Mouse (Mus musculus): Measurements from ENCODE around the gene Tubg1. TPM values are rescaled to one million over a fixed set of nuclear protein-coding genes. Genes with fewer than 3 reads are reported as not detected.

Gene Tubg1
- polyA plus RNA-seq, 1 experiment from 2014 or later = 91.0 TPM

DNA sequence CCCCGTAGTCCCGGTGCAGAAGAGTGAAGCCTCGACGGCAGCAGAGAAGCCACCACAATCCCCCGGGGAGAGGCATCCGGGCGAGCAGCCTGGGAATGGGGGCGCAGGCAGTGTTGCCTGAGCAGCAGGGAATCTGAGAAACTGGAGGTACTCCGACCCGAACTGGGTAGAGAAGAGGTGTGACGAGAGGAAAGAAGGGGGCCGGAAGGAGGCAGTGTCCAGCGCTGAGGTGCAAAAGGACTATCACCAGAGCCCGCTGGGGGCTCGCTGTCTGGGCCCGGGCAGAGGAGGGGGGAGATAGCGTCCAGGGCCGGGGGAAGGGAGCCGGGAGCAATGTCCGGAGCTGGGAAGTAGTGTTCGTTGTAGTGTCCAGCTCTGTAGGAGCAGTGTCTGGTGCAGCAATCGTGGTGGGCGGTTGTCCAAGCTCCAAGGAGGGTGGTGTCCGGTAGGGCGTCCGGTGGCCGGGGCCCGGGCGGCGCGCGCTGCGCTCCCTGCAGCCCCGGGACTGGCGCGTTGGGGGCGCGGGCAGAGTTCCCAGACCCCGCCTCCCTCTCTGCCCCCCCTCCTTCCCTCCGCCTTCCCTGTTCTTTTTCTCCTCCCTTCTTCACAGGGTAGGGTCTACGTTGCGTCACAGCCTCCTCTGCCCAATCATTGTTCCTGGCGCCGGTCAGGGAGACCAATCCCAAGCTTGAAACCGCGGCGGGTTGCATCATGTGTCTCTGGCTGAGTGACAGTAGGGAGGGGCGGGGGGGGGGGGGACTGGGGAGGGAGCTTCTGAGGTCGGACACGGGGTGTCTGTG is 51.3 kb downstream of the Tubg1 start, which contains the start of gene Plekhh3:
Gene Plekhh3, minus strand, starts transcription at position 541 of the 800 bp plus-strand sequence.
- Histone ChIP-seq H3K27me3 (peaks cover 70% of the 10 kb centered on the region), H3K4me3 (replicated peaks) (peak within 1 kb of the TSS; percentile 62), H3K4me2 (replicated peaks) (peak within 1 kb of the TSS; percentile 91), H3K9me3 (no peaks in the 10 kb centered on the region), H3K36me3 (peaks cover 16% of the 10 kb centered on the region), H3K4me1 (replicated peaks) (peaks cover 69% of the 10 kb centered on the region), H3K9ac (replicated peaks) (peak within 1 kb of the TSS; percentile 79), H3K27ac (peak within 1 kb of the TSS; percentile 84)
- under 1% methylated on average over 49 of the region's 50 CpGs for WGBS
- ATAC-seq = peak; percentile 93

DNA sequence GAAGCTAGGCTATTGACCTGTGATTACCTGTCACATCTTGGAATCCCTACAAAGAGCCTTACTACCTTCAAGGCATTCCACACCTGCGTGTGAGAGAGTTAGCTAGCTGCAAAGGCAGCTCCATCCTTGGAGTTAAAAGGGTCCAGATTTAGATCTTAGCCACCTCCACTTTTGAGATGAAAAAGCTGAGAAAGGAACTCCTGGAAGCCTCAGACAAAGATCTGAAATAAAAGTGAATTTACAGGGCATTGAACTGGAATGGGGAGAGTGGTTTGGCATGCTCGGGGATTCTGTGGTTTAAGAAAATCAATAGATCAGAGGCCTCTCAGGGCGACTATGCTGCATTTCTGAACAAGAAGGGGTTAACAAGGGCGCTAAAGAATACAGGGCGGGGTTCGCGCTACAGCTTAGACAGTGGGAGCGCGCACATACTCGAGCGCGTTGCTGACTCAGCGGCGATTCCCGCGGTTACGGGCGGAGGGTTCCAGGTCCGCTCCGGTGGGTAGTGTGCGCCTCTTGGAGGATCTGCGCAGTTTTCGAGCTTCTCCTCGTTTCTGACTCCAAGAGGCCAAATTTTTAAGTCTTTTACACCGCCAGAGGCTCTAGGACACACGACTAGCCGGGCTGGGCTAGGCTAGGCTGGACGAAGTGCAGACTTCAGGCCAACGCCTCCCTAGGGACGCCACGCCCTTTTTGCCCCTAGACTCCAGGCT is 52.1 kb downstream of the Tubg1 start:
- Histone ChIP-seq H3K4me1 (replicated peaks) (peaks cover 78% of the 10 kb centered on the region), H3K4me2 (replicated peaks) (peak overlapping the region; percentile 64), H3K27me3 (peaks cover 70% of the 10 kb centered on the region), H3K27ac (peak overlapping the region; percentile 84), H3K36me3 (peaks cover 10% of the 10 kb centered on the region), H3K4me3 (replicated peaks) (peak overlapping the region; percentile 46), H3K9ac (replicated peaks) (peak overlapping the region; percentile 58), H3K9me3 (no peaks in the 10 kb centered on the region)
- ATAC-seq = peak; percentile 35
- under 1% methylated on average over 31 of the region's 31 CpGs for WGBS

DNA sequence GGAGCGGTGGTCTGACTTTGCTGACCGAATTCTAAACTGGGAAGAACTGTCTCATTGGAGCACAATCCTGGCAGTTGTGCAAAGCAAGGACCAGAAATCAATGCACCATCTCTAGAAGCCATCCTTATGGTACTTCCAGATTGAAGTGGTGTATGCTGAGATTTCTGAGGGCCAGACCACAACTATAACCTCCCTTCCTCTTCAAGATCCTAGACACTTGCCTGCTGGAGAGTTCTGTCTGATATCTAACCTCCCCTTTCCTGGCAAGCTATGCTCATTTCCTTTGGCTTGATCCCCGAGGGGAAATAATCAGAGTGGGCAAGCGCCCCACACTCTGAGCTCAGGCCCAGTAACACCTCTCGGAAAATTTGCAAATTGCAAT is 52.7 kb downstream of the Tubg1 start:
- H3K27ac ChIP-seq = peak overlapping the region; percentile 84
- ATAC-seq = no peak
- H3K4me1 ChIP-seq (replicated peaks) = peaks cover 83% of the 10 kb centered on the region
- 4% methylated on average over 5 of the region's 5 CpGs for WGBS
- H3K4me2 ChIP-seq (replicated peaks) = peak overlapping the region; percentile 64
- H3K4me3 ChIP-seq (replicated peaks) = peak overlapping the region; percentile 46
- peaks cover 5% of the 10 kb centered on the region for H3K36me3 ChIP-seq
- H3K9me3 ChIP-seq = no peaks in the 10 kb centered on the region
- peak overlapping the region; percentile 58 for H3K9ac ChIP-seq (replicated peaks)
- H3K27me3 ChIP-seq = peaks cover 70% of the 10 kb centered on the region

DNA sequence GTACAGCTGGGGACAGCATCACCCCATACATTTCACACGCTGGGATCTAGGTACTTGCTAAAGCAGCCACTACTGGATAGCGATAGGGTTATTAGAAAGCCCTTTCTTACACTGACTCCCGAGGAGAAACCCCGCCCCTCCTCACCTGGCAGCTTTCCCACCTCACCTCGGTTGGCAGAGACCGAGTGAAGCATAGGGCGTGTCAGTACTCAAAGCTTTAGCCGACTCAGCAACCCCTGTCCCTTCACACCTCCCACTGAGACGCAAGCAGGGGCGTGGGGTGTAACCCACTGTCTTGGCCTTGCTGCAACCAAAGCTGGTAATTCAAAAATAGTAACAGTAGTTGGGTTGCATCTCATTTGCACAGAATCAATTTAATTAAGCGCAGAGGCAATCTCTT is 53.4 kb downstream of the Tubg1 start:
- no peaks in the 10 kb centered on the region for H3K9me3 ChIP-seq
- H3K27me3 ChIP-seq = peaks cover 70% of the 10 kb centered on the region
- no peak overlapping the region for H3K9ac ChIP-seq (replicated peaks)
- no peaks in the 10 kb centered on the region for H3K36me3 ChIP-seq
- peaks cover 87% of the 10 kb centered on the region for H3K4me1 ChIP-seq (replicated peaks)
- H3K27ac ChIP-seq = no peak overlapping the region
- H3K4me2 ChIP-seq (replicated peaks) = peak overlapping the region; percentile 63
- no peak for ATAC-seq
- WGBS = 4% methylated on average over 11 of the region's 11 CpGs
- peak overlapping the region; percentile 36; the same call in 1 of the 2 replicates for H3K4me3 ChIP-seq (replicated peaks)

- Histone ChIP-seq H3K4me2 (replicated peaks) (peak overlapping the region; percentile 63), H3K27ac (peak overlapping the region; percentile 74), H3K4me1 (replicated peaks) (peaks cover 86% of the 10 kb centered on the region), H3K36me3 (no peaks in the 10 kb centered on the region), H3K27me3 (peaks cover 70% of the 10 kb centered on the region), H3K4me3 (replicated peaks) (peak overlapping the region; percentile 36), H3K9ac (replicated peaks) (peak overlapping the region; percentile 64), H3K9me3 (no peaks in the 10 kb centered on the region)
- under 1% methylated on average over 61 of the region's 61 CpGs for WGBS
- ATAC-seq = peak; percentile 67
Observed at GRCm38 (mm10) chr11:101173631-101174388, 54.1 kb downstream of the Tubg1 start.

GRCm38 (mm10) chr11:101174389-101174745 is 54.6 kb downstream of the Tubg1 start:
- H3K9me3 ChIP-seq = no peaks in the 10 kb centered on the region
- peaks cover 80% of the 10 kb centered on the region for H3K4me1 ChIP-seq (replicated peaks)
- H3K4me3 ChIP-seq (replicated peaks) = peak overlapping the region; percentile 36
- peak overlapping the region; percentile 74 for H3K27ac ChIP-seq
- H3K4me2 ChIP-seq (replicated peaks) = peak overlapping the region; percentile 63
- H3K27me3 ChIP-seq = peaks cover 70% of the 10 kb centered on the region
- ATAC-seq = no peak
- peak overlapping the region; percentile 64 for H3K9ac ChIP-seq (replicated peaks)
- 27% methylated on average over 9 of the region's 9 CpGs for WGBS
- H3K36me3 ChIP-seq = no peaks in the 10 kb centered on the region

DNA sequence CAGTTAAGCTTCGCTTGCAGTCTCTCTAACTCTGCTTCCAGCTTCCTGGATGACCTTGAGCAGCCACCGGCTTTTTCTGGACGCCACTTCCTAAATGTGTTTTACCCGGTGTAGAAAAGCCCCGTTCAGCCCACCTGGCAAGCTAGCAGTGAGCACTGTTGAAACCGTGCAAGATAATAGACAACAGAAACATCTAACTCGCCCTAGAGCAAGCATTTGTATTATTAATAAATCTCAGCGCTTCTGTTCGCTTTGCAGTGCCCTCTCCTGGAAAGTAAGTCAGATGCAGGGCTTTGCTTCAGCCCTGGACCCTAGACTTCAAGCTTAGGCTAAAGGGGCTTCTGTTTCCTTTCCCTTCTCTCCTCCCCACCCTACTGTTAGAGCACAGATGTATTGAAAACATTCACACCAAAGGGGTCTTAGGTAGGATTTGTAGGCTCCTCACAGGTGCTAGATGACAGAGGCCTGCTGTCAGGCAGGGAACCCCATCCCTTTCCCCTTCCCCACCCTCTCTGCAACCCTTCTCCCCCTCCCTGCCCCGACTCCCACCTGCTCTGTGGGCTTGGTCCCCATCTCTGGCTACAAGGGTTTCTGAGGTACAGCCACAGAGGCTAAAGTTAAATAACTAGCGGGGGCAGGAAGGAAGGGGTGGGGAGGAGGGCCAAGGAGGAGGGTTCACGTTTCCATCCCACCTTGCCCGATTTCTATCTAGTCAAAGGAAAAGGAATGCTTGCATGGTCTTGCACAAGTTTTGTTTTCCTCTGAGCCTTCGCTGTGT is 55.3 kb downstream of the Tubg1 start, which contains the start of gene Ccr10:
Gene Ccr10, minus strand, starts transcription at position 593 of the 778 bp plus-strand sequence.
- H3K4me1 ChIP-seq (replicated peaks) = peaks cover 74% of the 10 kb centered on the region
- peaks cover 68% of the 10 kb centered on the region for H3K27me3 ChIP-seq
- peak within 1 kb of the TSS; percentile 74 for H3K27ac ChIP-seq
- no peak for ATAC-seq
- H3K9me3 ChIP-seq = no peaks in the 10 kb centered on the region
- H3K4me2 ChIP-seq (replicated peaks) = peak within 1 kb of the TSS; percentile 63
- WGBS = 19% methylated on average over 14 of the region's 14 CpGs
- H3K4me3 ChIP-seq (replicated peaks) = peak within 1 kb of the TSS; percentile 39
- H3K36me3 ChIP-seq = no peaks in the 10 kb centered on the region
- peak within 1 kb of the TSS; percentile 64 for H3K9ac ChIP-seq (replicated peaks)

- H3K4me2 ChIP-seq (replicated peaks) = peak overlapping the region; percentile 57
- peaks cover 64% of the 10 kb centered on the region for H3K27me3 ChIP-seq
- H3K4me1 ChIP-seq (replicated peaks) = peaks cover 67% of the 10 kb centered on the region
- H3K9ac ChIP-seq (replicated peaks) = peak overlapping the region; percentile 60
- no peak overlapping the region for H3K27ac ChIP-seq
- WGBS = 10% methylated on average over 11 of the region's 11 CpGs
- no peaks in the 10 kb centered on the region for H3K9me3 ChIP-seq
- ATAC-seq = no peak
- H3K36me3 ChIP-seq = no peaks in the 10 kb centered on the region
- peak overlapping the region; percentile 39 for H3K4me3 ChIP-seq (replicated peaks)
Observed at GRCm38 (mm10) chr11:101175636-101176116, 55.9 kb downstream of the Tubg1 start.

Small RNAs within 50 kb of the gene (microRNA-seq; reads per million reads assigned to microRNA genes)
- not detected for gene Gm27626

Other genes starting within 250 kb of the Tubg1 start
- gene Stat3, start 180.4 kb upstream of the Tubg1 start, polyA plus RNA-seq (2015; fragmentation: Nextera tagmentation; extraction: Ambion mirVana) = 28.7 and 34.3 TPM in 2 replicates
- 28.3 and 30.4 TPM in 2 replicates for gene Cavin1, start 149.1 kb upstream of the Tubg1 start, polyA plus RNA-seq (2015; fragmentation: Nextera tagmentation; extraction: Ambion mirVana)
- gene Atp6v0a1, start 110.5 kb upstream of the Tubg1 start, polyA plus RNA-seq (2015; fragmentation: Nextera tagmentation; extraction: Ambion mirVana) = 87.6 and 90.8 TPM in 2 replicates
- 9.7 and 9.9 TPM in 2 replicates for gene Naglu, start 49.9 kb upstream of the Tubg1 start, polyA plus RNA-seq (2015; fragmentation: Nextera tagmentation; extraction: Ambion mirVana)
- 0.24 TPM in 1 of 2 replicates, not detected in the other for gene Hsd17b1, start 41.5 kb upstream of the Tubg1 start, polyA plus RNA-seq (2015; fragmentation: Nextera tagmentation; extraction: Ambion mirVana)
- gene Coasy, start 37.4 kb upstream of the Tubg1 start, polyA plus RNA-seq (2015; fragmentation: Nextera tagmentation; extraction: Ambion mirVana) = 47.1 and 52.8 TPM in 2 replicates
- 85.9 and 90.9 TPM in 2 replicates for gene Mlx, start 32.7 kb upstream of the Tubg1 start, polyA plus RNA-seq (2015; fragmentation: Nextera tagmentation; extraction: Ambion mirVana)
- gene Psmc3ip, start 24.5 kb upstream of the Tubg1 start, polyA plus RNA-seq (2015; fragmentation: Nextera tagmentation; extraction: Ambion mirVana) = 27.9 and 30.8 TPM in 2 replicates
- gene Retreg3, start within 50 bp of the Tubg1 start, polyA plus RNA-seq (2015; fragmentation: Nextera tagmentation; extraction: Ambion mirVana) = 21.8 and 28.5 TPM in 2 replicates
- 29.8 and 31.6 TPM in 2 replicates for gene Tubg2, start 36.0 kb downstream of the Tubg1 start, polyA plus RNA-seq (2015; fragmentation: Nextera tagmentation; extraction: Ambion mirVana)
- gene Cntnap1, start 50.6 kb downstream of the Tubg1 start, polyA plus RNA-seq (2015; fragmentation: Nextera tagmentation; extraction: Ambion mirVana) = 1.3 and 1.5 TPM in 2 replicates
- 7.3 and 8.1 TPM in 2 replicates for gene Plekhh3, start 51.4 kb downstream of the Tubg1 start, polyA plus RNA-seq (2015; fragmentation: Nextera tagmentation; extraction: Ambion mirVana)
- gene Ccr10, start 55.5 kb downstream of the Tubg1 start, polyA plus RNA-seq (2015; fragmentation: Nextera tagmentation; extraction: Ambion mirVana) = 0.19 and 0.38 TPM in 2 replicates
- gene Ezh1, start 106.5 kb downstream of the Tubg1 start, polyA plus RNA-seq (2015; fragmentation: Nextera tagmentation; extraction: Ambion mirVana) = 17.6 and 17.7 TPM in 2 replicates
- gene Ramp2, start 126.1 kb downstream of the Tubg1 start, polyA plus RNA-seq (2015; fragmentation: Nextera tagmentation; extraction: Ambion mirVana) = 64.4 and 65.7 TPM in 2 replicates
- 110 and 111 TPM in 2 replicates for gene Vps25, start 133.8 kb downstream of the Tubg1 start, polyA plus RNA-seq (2015; fragmentation: Nextera tagmentation; extraction: Ambion mirVana)
- gene Wnk4, start 140.6 kb downstream of the Tubg1 start, polyA plus RNA-seq (2015; fragmentation: Nextera tagmentation; extraction: Ambion mirVana) = 7.2 and 7.5 TPM in 2 replicates
- 1.2 and 1.3 TPM in 2 replicates for gene Cntd1, start 159.1 kb downstream of the Tubg1 start, polyA plus RNA-seq (2015; fragmentation: Nextera tagmentation; extraction: Ambion mirVana)
- gene Coa3, start 159.2 kb downstream of the Tubg1 start, polyA plus RNA-seq (2015; fragmentation: Nextera tagmentation; extraction: Ambion mirVana) = 210 and 213 TPM in 2 replicates
- gene Becn1, start 182.3 kb downstream of the Tubg1 start, polyA plus RNA-seq (2015; fragmentation: Nextera tagmentation; extraction: Ambion mirVana) = 178 and 194 TPM in 2 replicates
- 126 and 134 TPM in 2 replicates for gene Psme3, start 196.3 kb downstream of the Tubg1 start, polyA plus RNA-seq (2015; fragmentation: Nextera tagmentation; extraction: Ambion mirVana)
- gene Aoc2, start 205.1 kb downstream of the Tubg1 start, polyA plus RNA-seq (2015; fragmentation: Nextera tagmentation; extraction: Ambion mirVana) = 2.4 and 2.5 TPM in 2 replicates
- not detected in 2 replicates for gene Aoc3, start 210.7 kb downstream of the Tubg1 start, polyA plus RNA-seq (2015; fragmentation: Nextera tagmentation; extraction: Ambion mirVana)
- gene G6pc, start 247.6 kb downstream of the Tubg1 start, polyA plus RNA-seq (2015; fragmentation: Nextera tagmentation; extraction: Ambion mirVana) = not detected in 2 replicates

Measured in midbrain, embryonic 13.5 days (tissue).